Comparison of ENCODE assay signal across 30 mouse cellular contexts in the genomic region with DNA sequence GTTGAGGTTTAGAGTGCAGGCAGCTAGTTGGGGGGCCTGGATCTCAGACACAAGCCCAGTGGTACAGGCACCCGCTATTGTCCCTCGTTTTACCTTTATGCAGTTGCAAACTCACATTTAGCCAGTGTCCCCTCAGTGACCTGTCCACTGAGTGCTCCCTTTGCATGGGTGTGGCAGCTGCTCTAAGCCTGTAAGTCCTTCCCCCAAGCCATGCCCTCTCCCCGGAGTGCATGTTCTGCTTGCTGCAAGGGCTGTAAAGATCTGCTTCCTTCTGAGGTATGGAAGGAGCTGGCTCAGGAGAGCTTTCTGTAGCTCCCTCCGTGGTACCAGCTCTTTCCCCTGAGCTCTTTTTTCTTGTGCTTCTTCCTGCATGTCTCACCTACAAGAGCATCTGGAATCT. TPM values are rescaled to one million over a fixed set of nuclear protein-coding genes. Genes with fewer than 3 reads are reported as not detected.
DNase-seq lines count a peak whose midpoint lies in the region; TF ChIP-seq lines count a peak whose summit lies in the region.
"Had no signal": no experiment of that assay in that cellular context is flagged by ENCODE, and none has a peak within 500 bp of the region (broad histone marks: within the 10 kb centered on the region; RNA-seq: fewer than 3 reads in every experiment).

No protein-coding gene starts in this region.

- WGBS in liver, adult 2 months = 75% methylated on average over 4 of the region's 4 CpGs
- WGBS in spleen, adult 2 months = 53% methylated on average over 4 of the region's 4 CpGs
- 38% methylated on average over 3 of the region's 4 CpGs for WGBS in macrophage (ENCODE audit: missing documents)
- WGBS in small intestine, adult 2 months = 27% methylated on average over 4 of the region's 4 CpGs

- H3K9ac ChIP-seq in liver, adult 2 months (ENCODE audit: low read depth, low read length) = no peak overlapping the region
- H3K9ac ChIP-seq: limb, embryonic 13.5 days; lung, embryonic 14.5 days; neural tube, embryonic 13.5 days had no signal

- no peak for DNase-seq in liver, adult 2 months (ENCODE audit: extremely low read depth, low read depth, low spot score)
- DNase-seq in liver = no peak
- no peak for DNase-seq in spleen, adult 2 months (ENCODE audit: low read depth in 1 of 2, low spot score in 2 of 2)
- no peak for DNase-seq in spleen, adult 12 weeks (ENCODE audit: low spot score)
- DNase-seq in cerebellum, adult 9-11 months = no peak
- DNase-seq in frontal cortex, postnatal 14 days (ENCODE audit: low spot score in 2 of 2) = no peak
- DNase-seq: adrenal gland, adult 2 months; B cell, adult 2 months; kidney, postnatal 25 days; lung, embryonic 14.5 days; midbrain, embryonic 14.5 days had no signal

- no peaks in the 10 kb centered on the region for H3K79me2 ChIP-seq in liver, adult 2 months (ENCODE audit: control insufficient read depth, insufficient read depth, low read length)
- peaks cover 64% of the 10 kb centered on the region for H3K79me2 ChIP-seq in macrophage (ENCODE audit: inconsistent target)

- no peaks in the 10 kb centered on the region for H3K36me3 ChIP-seq in liver, adult 2 months (ENCODE audit: control insufficient read depth, insufficient read depth, low read length)
- no peaks in the 10 kb centered on the region for H3K36me3 ChIP-seq in spleen, adult 2 months (ENCODE audit: control insufficient read depth, insufficient read depth, low read length)
- peaks cover 6% of the 10 kb centered on the region; the same call in 1 of the 2 replicates for H3K36me3 ChIP-seq in macrophage (ENCODE audit: inconsistent target)
- H3K36me3 ChIP-seq in small intestine, adult 2 months (ENCODE audit: control insufficient read depth, insufficient read depth, low read length) = no peaks in the 10 kb centered on the region
- H3K36me3 ChIP-seq: G1E; heart, embryonic 10.5 days; limb, embryonic 13.5 days; neural tube, embryonic 13.5 days had no signal

- no peak for TF ChIP-seq CTCF in liver, adult 2 months (IDR thresholded peaks at IDR 0.05; ENCODE audit: low read depth, low read length)
- no peak for TF ChIP-seq CTCF in spleen, adult 2 months (IDR thresholded peaks at IDR 0.05; ENCODE audit: extremely low read depth, insufficient read depth, insufficient read length, insufficient replicate concordance)
- no peak for TF ChIP-seq CTCF in small intestine, adult 2 months (IDR thresholded peaks at IDR 0.05; ENCODE audit: extremely low read depth, insufficient read length, insufficient replicate concordance, low read depth, low read length)

- no peaks in the 10 kb centered on the region for H3K27me3 ChIP-seq in liver, adult 2 months (ENCODE audit: control insufficient read depth, insufficient read depth, low read length)
- no peaks in the 10 kb centered on the region for H3K27me3 ChIP-seq in spleen, adult 2 months (ENCODE audit: control insufficient read depth, insufficient read depth, low read length)
- no peaks in the 10 kb centered on the region for H3K27me3 ChIP-seq in small intestine, adult 2 months (ENCODE audit: control insufficient read depth, insufficient read depth, low read length)
- H3K27me3 ChIP-seq: limb, embryonic 13.5 days; neural tube, embryonic 13.5 days had no signal

- TF ChIP-seq POLR2A in liver, adult 2 months (IDR thresholded peaks at IDR 0.05; ENCODE audit: extremely low read depth, insufficient read depth, low read length) = no peak
- no peak for TF ChIP-seq POLR2A in spleen, adult 2 months (IDR thresholded peaks at IDR 0.05; ENCODE audit: low read depth, low read length)
- TF ChIP-seq POLR2A in small intestine, adult 2 months (IDR thresholded peaks at IDR 0.05; ENCODE audit: low read depth, low read length) = no peak

- no peak overlapping the region for H3K27ac ChIP-seq in liver, adult 2 months (replicated peaks; ENCODE audit: insufficient read depth, low read depth, low read length)
- H3K27ac ChIP-seq in spleen, adult 2 months (ENCODE audit: insufficient read depth, low read length) = no peak overlapping the region
- peak overlapping the region; percentile 99 for H3K27ac ChIP-seq in macrophage
- no peak overlapping the region for H3K27ac ChIP-seq in small intestine, adult 2 months (ENCODE audit: insufficient read depth, low read depth, low read length)
- H3K27ac ChIP-seq: heart, embryonic 10.5 days; layer of hippocampus, adult 2 months; limb, embryonic 13.5 days; neural tube, embryonic 13.5 days had no signal

- H3K4me1 ChIP-seq in liver, adult 2 months (ENCODE audit: control insufficient read depth, insufficient read depth, low read length) = no peaks in the 10 kb centered on the region
- peaks cover 3% of the 10 kb centered on the region; the same call in 1 of the 2 replicates for H3K4me1 ChIP-seq in spleen, adult 2 months (ENCODE audit: control insufficient read depth, insufficient read depth, insufficient read length)
- no peaks in the 10 kb centered on the region for H3K4me1 ChIP-seq in small intestine, adult 2 months (ENCODE audit: control insufficient read depth, insufficient read depth, insufficient read length, low read length)
- H3K4me1 ChIP-seq: limb, embryonic 13.5 days; neural tube, embryonic 13.5 days had no signal

- H3K4me3 ChIP-seq in liver, adult 2 months (ENCODE audit: insufficient read depth, low read depth, low read length) = peak overlapping the region; percentile 15; the same call in 1 of the 2 replicates
- H3K4me3 ChIP-seq in spleen, adult 2 months (ENCODE audit: extremely low read depth, insufficient read depth, insufficient read length) = peak overlapping the region; percentile 9; the same call in 1 of the 2 replicates
- peak overlapping the region; percentile 93 for H3K4me3 ChIP-seq in macrophage (ENCODE audit: inconsistent target)
- H3K4me3 ChIP-seq in small intestine, adult 2 months (ENCODE audit: low read depth, low read length) = peak overlapping the region; percentile 11; the same call in 1 of the 2 replicates
- H3K4me3 ChIP-seq: heart, embryonic 10.5 days; layer of hippocampus, adult 2 months; limb, embryonic 13.5 days; neural tube, embryonic 13.5 days had no signal

RNA-seq across cellular contexts. Expression of gene Cd300lb, which starts 0.6 kb away (rescaled TPM):
- 1.0 and 1.2 TPM in 2 replicates for total RNA-seq in liver, adult 2 months (2014; rRNA removed)
- 0.35 and 0.46 TPM in 2 replicates for polyA plus RNA-seq in liver, adult 2 months (2012; rRNA removed)
- polyA plus RNA-seq in spleen, adult 2 months (2012; rRNA removed) = 3.1 and 5.3 TPM in 2 replicates
- 100 to 1,000 TPM in 4 of 26 experiments, 10 to 100 TPM in 13, 1 to 10 TPM in 9; 4.1 to 168 (median 19.4) TPM for total RNA-seq in macrophage (2018; cell fraction: chromatin; rRNA removed)
- 100 to 1,000 TPM in 8 of 26 experiments, 10 to 100 TPM in 18; 13.6 to 187 (median 44.7) TPM for total RNA-seq in macrophage (2018; cell fraction: cytosol; rRNA removed)
- total RNA-seq in macrophage (2018; cell fraction: nucleus; rRNA removed) = 100 to 1,000 TPM in 4 of 26 experiments, 10 to 100 TPM in 22; 12.3 to 213 (median 39.7) TPM
- 149 to 198 TPM (median 167 TPM) in 3 replicates for polyA plus RNA-seq in macrophage (2018)
- polyA plus RNA-seq in small intestine, adult 2 months (2012; rRNA removed) = 0.46 and 0.77 TPM in 2 replicates
- total RNA-seq: CH12.LX; layer of hippocampus, postnatal 25 days had no signal
- polyA plus RNA-seq: embryonic facial prominence, embryonic 11.5 days; G1E; hindbrain, embryonic 16.5 days had no signal

RNA-seq across cellular contexts. Expression of gene Cd300c, which starts 35.4 kb away (rescaled TPM):
- 0.20 TPM in 1 of 2 replicates, not detected in the other for total RNA-seq in liver, adult 2 months (2014; rRNA removed)
- polyA plus RNA-seq in liver, adult 2 months (2012; rRNA removed) = 0.24 and 0.49 TPM in 2 replicates
- polyA plus RNA-seq in spleen, adult 2 months (2012; rRNA removed) = 5.8 and 10.8 TPM in 2 replicates
- total RNA-seq in macrophage (2018; cell fraction: chromatin; rRNA removed) = 1 to 10 TPM in 6 of 26 experiments, not detected in 20; 1.5 to 2.5 (median 2.0) TPM
- 1 to 10 TPM in 3 of 26 experiments, under 1 TPM in 18, not detected in 5; 0.20 to 1.3 (median 0.56) TPM for total RNA-seq in macrophage (2018; cell fraction: cytosol; rRNA removed)
- total RNA-seq in macrophage (2018; cell fraction: nucleus; rRNA removed) = 1 to 10 TPM in 14 of 26 experiments, not detected in 12; 1.1 to 2.9 (median 1.7) TPM
- polyA plus RNA-seq in macrophage (2018) = 0.56 TPM in 1 of 3 replicates, not detected in the others
- 0.37 TPM in 1 of 2 replicates, not detected in the other for polyA plus RNA-seq in small intestine, adult 2 months (2012; rRNA removed)
- total RNA-seq: adrenal gland, adult 2 months; CH12.LX; G1E; gastrocnemius, adult 18-20 months; hematopoietic stem cell, adult 5-6 weeks; layer of hippocampus, adult 2 months; layer of hippocampus, postnatal 25 days; megakaryocyte-erythroid progenitor cell, adult 5-6 weeks had no signal
- polyA plus RNA-seq: adrenal gland, adult 2 months; cortical plate, adult 2 months; embryonic facial prominence, embryonic 11.5 days; forebrain, embryonic 11.5 days; G1E; heart, embryonic 10.5 days; heart, postnatal 0 days; hindbrain, embryonic 16.5 days; intestine, embryonic 16.5 days; kidney, embryonic 14.5 days; limb, embryonic 13.5 days; lung, embryonic 14.5 days; midbrain, embryonic 14.5 days; neural tube, embryonic 13.5 days had no signal

RNA-seq across cellular contexts. Expression of gene Cd300a, which starts 43.8 kb away (rescaled TPM):
- total RNA-seq in liver, adult 2 months (2014; rRNA removed) = 3.0 and 3.6 TPM in 2 replicates
- polyA plus RNA-seq in liver, adult 2 months (2012; rRNA removed) = 0.65 and 1.2 TPM in 2 replicates
- polyA plus RNA-seq in spleen, adult 2 months (2012; rRNA removed) = 11.6 and 12.5 TPM in 2 replicates
- total RNA-seq in macrophage (2018; cell fraction: chromatin; rRNA removed) = 100 to 1,000 TPM in 7 of 26 experiments, 10 to 100 TPM in 17, 1 to 10 TPM in 2; 8.5 to 217 (median 67.0) TPM
- total RNA-seq in macrophage (2018; cell fraction: cytosol; rRNA removed) = 100 to 1,000 TPM in 13 of 26 experiments, 10 to 100 TPM in 13; 51.2 to 210 (median 105) TPM
- total RNA-seq in macrophage (2018; cell fraction: nucleus; rRNA removed) = 100 to 1,000 TPM in 14 of 26 experiments, 10 to 100 TPM in 12; 31.5 to 304 (median 108) TPM
- 86.9 to 197 TPM (median 152 TPM) in 3 replicates for polyA plus RNA-seq in macrophage (2018)
- polyA plus RNA-seq in small intestine, adult 2 months (2012; rRNA removed) = 0.76 and 0.91 TPM in 2 replicates
- polyA plus RNA-seq: G1E had no signal

RNA-seq across cellular contexts. Expression of gene Cd300ld, which starts 56.1 kb away (rescaled TPM):
- 6.6 and 7.4 TPM in 2 replicates for total RNA-seq in liver, adult 2 months (2014; rRNA removed)
- polyA plus RNA-seq in liver, adult 2 months (2012; rRNA removed) = 2.9 and 3.4 TPM in 2 replicates
- 3.3 and 5.5 TPM in 2 replicates for polyA plus RNA-seq in spleen, adult 2 months (2012; rRNA removed)
- total RNA-seq in macrophage (2018; cell fraction: chromatin; rRNA removed) = 10 to 100 TPM in 8 of 26 experiments, 1 to 10 TPM in 17, under 1 TPM in 1; 0.75 to 33.2 (median 7.5) TPM
- 100 to 1,000 TPM in 13 of 26 experiments, 10 to 100 TPM in 13; 43.8 to 157 (median 93.9) TPM for total RNA-seq in macrophage (2018; cell fraction: cytosol; rRNA removed)
- 10 to 100 TPM in 25 of 26 experiments, 1 to 10 TPM in 1; 7.9 to 68.6 (median 26.3) TPM for total RNA-seq in macrophage (2018; cell fraction: nucleus; rRNA removed)
- 65.0 to 269 TPM (median 145 TPM) in 3 replicates for polyA plus RNA-seq in macrophage (2018)
- 1.2 and 1.5 TPM in 2 replicates for polyA plus RNA-seq in small intestine, adult 2 months (2012; rRNA removed)
- total RNA-seq: layer of hippocampus, adult 2 months; layer of hippocampus, postnatal 25 days; megakaryocyte-erythroid progenitor cell, adult 5-6 weeks had no signal
- polyA plus RNA-seq: forebrain, embryonic 11.5 days; G1E; heart, embryonic 10.5 days; hindbrain, embryonic 16.5 days; neural tube, embryonic 13.5 days had no signal

Comparison
In these comparisons a context has a peak if more than half of its experiments do, and no peak if none do; other contexts are left out.
1. H3K4me3 ChIP-seq: peak in every context shown above with its lines; median percentile 93 in macrophage; 15 in liver, adult 2 months; 11 in small intestine, adult 2 months; 9 in spleen, adult 2 months.
2. RNA of gene Cd300lb, which starts 0.6 kb away (polyA plus RNA-seq): 149 to 198 TPM in macrophage; 3.1 to 5.3 TPM in spleen, adult 2 months, 0.35 to 0.46 TPM in liver, adult 2 months and 0.46 to 0.77 TPM in small intestine, adult 2 months; every median in the first group is over 10 times any median in the second.